Mouse (Mus musculus) embryonic facial prominence, embryonic 14.5 days (tissue): ENCODE data around the gene Btbd35f1. TPM values are rescaled to one million over a fixed set of nuclear protein-coding genes. Genes with fewer than 3 reads are reported as not detected.
"Not testable (repeated sequence)": the region's sequence is repeated elsewhere in the genome, so short reads cannot be mapped to it uniquely, and the experiment has no call there.

Source experiments
- ATAC-seq: fragments of 200-750 bp; cut with Nextera tagmentation; 2 replicates; pipeline ENCODE4 v1.8.0; 2017; ENCODE audit warnings: low read depth, moderate number of reproducible peaks, moderate TSS enrichment
- DNase-seq: peaks from one replicate; pipeline ENCODE4 v3.0.0-alpha.2; 2015; ENCODE audit warnings: low spot score
- H3K27ac ChIP-seq: fragments of 300-500 bp; sonication (generic); replicated peaks from 2 replicates; pipeline ENCODE4 v1.5.1; 2014; ENCODE audit warnings: low read depth, mild to moderate bottlenecking, low read length, moderate library complexity
- H3K27me3 ChIP-seq: fragments of 300-500 bp; sonication (generic); replicated peaks from 2 replicates; pipeline ENCODE4 v1.6.1; 2014; ENCODE audit warnings: low read length; ENCODE audit not compliant: control insufficient read depth, insufficient read depth
- H3K36me3 ChIP-seq: fragments of 300-500 bp; sonication (generic); 2 replicates; pipeline ENCODE4 v1.6.1; 2014; ENCODE audit warnings: low read length, mixed read lengths; ENCODE audit not compliant: control insufficient read depth, insufficient read depth
- H3K4me1 ChIP-seq: fragments of 300-500 bp; sonication (generic); 2 replicates; pipeline ENCODE4 v1.6.1; 2014; ENCODE audit warnings: antibody characterized with exemption, low read length; ENCODE audit not compliant: control insufficient read depth, insufficient read depth
- H3K4me2 ChIP-seq: fragments of 300-500 bp; sonication (generic); 2 replicates; pipeline ENCODE4 v1.6.1; 2014; ENCODE audit warnings: low read depth, mild to moderate bottlenecking, low read length, moderate library complexity, mixed read lengths
- H3K4me3 ChIP-seq: fragments of 300-500 bp; sonication (generic); 2 replicates; pipeline ENCODE4 v1.5.1; 2014; ENCODE audit warnings: low read depth, mild to moderate bottlenecking, low read length
- H3K9ac ChIP-seq: fragments of 300-500 bp; sonication (generic); 2 replicates; pipeline ENCODE4 v1.6.1; 2014; ENCODE audit warnings: low read depth, mild to moderate bottlenecking, low read length, moderate library complexity, mixed read lengths
- H3K9me3 ChIP-seq: fragments of 300-500 bp; sonication (generic); 2 replicates; pipeline ENCODE4 v1.6.1; 2016; ENCODE audit warnings: low read length; ENCODE audit not compliant: control insufficient read depth
- WGBS: fragments of 180-500 bp; shearing (Covaris S2); extraction: QIAGEN DNeasy Blood & Tissue Kit; methylation state at CpG from one replicate; pipeline ENCODE4 v1.1.7; 2014; 5-methylcytosine and 5-hydroxymethylcytosine counted together
- polyA plus RNA-seq: library from polyadenylated mRNA; unstranded; fragments of >200 nt; fragmentation: Nextera tagmentation; extraction: Ambion mirVana; gene quantifications from 2 replicates; pipeline ENCODE4 v1.2.1, GENCODE M21; 2014

The Btbd35f1 gene
- not detected in 2 replicates for polyA plus RNA-seq

DNA sequence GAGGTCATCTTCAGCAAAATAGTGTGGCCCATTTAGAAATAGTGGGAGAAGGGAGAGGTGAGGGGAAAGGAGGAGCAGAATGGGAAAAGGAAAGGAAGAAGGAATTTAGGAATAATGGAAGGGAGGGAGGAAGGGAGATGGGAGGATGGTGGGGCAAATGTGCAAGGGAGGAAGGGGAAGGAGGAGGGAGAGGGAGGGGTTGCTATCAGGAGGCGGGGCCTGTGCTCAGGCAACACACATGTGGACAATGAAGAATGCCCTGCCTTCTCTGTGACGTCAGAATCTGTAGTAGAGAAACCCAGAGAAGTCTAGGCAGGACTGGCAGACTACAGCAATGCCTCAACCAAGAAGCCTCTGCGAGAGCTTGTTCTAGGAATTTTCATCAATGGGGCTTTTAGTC, at the start of gene Btbd35f1:
Gene Btbd35f1, plus strand, starts transcription at position 301 of the 400 bp plus-strand sequence.
- ATAC-seq, H3K27ac ChIP-seq, H3K27me3 ChIP-seq, H3K4me3 ChIP-seq, H3K4me2 ChIP-seq, DNase-seq, H3K4me1 ChIP-seq, H3K9ac ChIP-seq, H3K9me3 ChIP-seq, H3K36me3 ChIP-seq: not testable (repeated sequence)
- WGBS, result no CpG with 5 or more reads among the region's 3 CpGs

DNA sequence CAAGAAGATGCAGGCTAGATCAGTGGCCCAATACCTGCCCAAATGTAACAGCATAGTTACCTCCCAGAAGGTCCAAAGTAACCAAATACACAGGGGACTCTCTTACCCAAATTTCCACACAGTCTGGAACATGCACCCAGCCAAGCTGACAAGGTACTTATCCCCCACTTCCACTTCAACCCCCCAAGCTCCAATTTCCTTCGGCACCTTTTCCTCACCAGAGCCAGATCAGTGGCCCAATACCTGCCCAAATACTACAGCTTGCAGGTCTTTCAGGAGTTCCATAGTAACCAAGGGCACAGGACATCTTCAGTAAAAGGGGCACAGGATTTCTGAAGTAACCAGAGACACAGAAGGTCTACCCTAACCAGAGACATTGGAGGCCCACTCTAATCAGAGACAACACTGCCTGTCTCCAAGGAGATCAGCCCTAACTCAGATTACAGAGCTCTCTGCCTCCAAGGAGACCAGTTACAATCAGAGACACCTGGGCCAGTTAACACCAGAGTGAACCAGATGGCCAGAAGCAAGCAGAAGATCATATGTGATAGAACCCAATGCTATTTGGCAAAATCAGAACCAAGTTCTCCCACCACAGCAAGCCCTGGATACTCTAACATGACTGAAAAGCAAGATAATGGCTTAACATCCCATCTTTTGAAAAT, 31.2 kb downstream of the Btbd35f1 start:
- ATAC-seq, H3K9ac ChIP-seq, H3K4me2 ChIP-seq, H3K4me3 ChIP-seq, H3K36me3 ChIP-seq, H3K4me1 ChIP-seq, H3K27ac ChIP-seq, H3K9me3 ChIP-seq, DNase-seq, H3K27me3 ChIP-seq: not testable (repeated sequence)
- 100% methylated on average over 1 of the region's 1 CpGs for WGBS

DNA sequence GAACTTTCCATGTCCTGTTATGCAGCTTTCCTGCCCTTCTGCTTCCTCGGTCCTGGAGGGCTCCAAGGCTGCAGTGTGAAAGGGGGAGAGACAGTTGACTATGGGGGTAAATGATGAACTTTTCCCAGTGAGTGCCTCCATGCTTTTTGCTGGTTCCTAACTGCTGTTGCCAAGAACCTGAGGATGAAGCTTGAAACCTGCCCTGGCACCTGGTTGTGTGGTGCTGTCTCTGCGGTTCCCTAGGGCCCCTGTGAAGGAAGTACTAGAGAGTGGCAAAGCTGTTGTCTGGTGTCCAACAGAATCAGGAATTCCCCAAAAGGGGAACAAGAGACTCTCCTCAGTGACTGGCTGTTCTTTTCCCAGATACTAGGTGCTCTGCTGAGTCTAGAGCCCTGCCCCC, 41.2 kb downstream of the Btbd35f1 start:
- H3K9ac ChIP-seq, ATAC-seq, H3K4me2 ChIP-seq, H3K27me3 ChIP-seq, H3K4me3 ChIP-seq, H3K36me3 ChIP-seq, H3K9me3 ChIP-seq, DNase-seq, H3K4me1 ChIP-seq, H3K27ac ChIP-seq: not testable (repeated sequence)
- 89% methylated on average over 1 of the region's 2 CpGs for WGBS

DNA sequence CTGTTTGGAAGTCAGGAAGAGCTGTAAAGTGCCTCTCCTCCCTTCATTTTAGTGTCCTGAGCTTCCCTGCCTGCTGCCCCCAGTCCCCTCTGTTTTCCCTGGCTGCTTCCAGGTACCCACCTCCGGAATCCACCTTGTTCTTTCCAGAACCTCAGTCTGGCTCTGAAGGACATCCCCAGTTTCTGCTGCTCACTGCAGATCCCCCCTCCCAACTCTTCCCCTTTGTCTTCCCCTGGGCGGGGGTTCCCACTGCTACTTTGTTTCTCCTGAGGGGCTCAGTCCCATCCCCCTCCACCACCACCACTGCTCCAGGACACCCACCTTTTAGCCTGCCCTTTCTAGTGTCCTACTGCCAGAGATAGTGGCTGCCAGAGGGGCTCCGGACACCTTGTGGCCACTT, 41.6 kb downstream of the Btbd35f1 start:
- H3K4me3 ChIP-seq, H3K9ac ChIP-seq, H3K4me1 ChIP-seq, H3K4me2 ChIP-seq, ATAC-seq, H3K9me3 ChIP-seq, H3K27me3 ChIP-seq, H3K27ac ChIP-seq, H3K36me3 ChIP-seq, DNase-seq: not testable (repeated sequence)
- 76% methylated on average over 3 of the region's 3 CpGs for WGBS

Other genes with a start within 250 kb of the Btbd35f1 start
- gene Gm5926, start 90.7 kb downstream of the Btbd35f1 start, polyA plus RNA-seq, result not detected in 2 replicates
- not detected in 2 replicates for gene Btbd35f21, start 166.1 kb downstream of the Btbd35f1 start, polyA plus RNA-seq